Mouse (Mus musculus): ENCODE results near the gene B4galnt4.
"Not testable (repeated sequence)": the region's sequence is repeated elsewhere in the genome, so short reads cannot be mapped to it uniquely, and the experiment has no call there.

Gene B4galnt4

GRCm38 (mm10) chr7:141060426-141061242 lies at the start of gene B4galnt4:
Gene B4galnt4, plus strand, starts transcription at chr7:141061104.
- no peak for DNase-seq (ENCODE audit: low read depth)

GRCm38 (mm10) chr7:141011238-141011770 lies 49.6 kb upstream of the B4galnt4 start:
- no peak for DNase-seq (ENCODE audit: low read depth)

GRCm38 (mm10) chr7:141016707-141017697 lies 43.9 kb upstream of the B4galnt4 start:
- DNase-seq (ENCODE audit: low read depth) = no peak

DNA sequence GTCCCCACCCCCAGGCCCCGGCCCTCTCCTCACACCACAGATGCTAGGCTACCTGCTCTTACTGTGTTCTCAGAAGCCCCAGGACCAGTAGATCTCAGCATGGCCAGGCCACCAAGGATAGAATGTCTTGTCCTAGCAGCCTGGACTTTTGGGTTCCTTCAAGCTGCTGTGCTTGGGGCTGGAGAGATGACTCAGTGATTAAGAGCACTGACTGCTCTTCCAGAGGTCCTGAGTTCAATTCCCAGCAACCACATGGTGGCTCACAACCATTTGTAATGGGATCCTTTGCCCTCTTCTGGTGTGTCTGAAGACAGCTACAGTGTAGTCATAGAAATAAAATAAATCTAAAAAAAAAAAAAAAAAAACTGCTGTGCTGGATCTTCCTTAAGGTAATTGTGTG lies 43.1 kb upstream of the B4galnt4 start, which contains the start of gene Ifitm6:
Ifitm6 (minus strand) TSS at position 101 of the 400 bp plus-strand sequence.
- not testable (repeated sequence) for DNase-seq (ENCODE audit: low read depth)

DNA sequence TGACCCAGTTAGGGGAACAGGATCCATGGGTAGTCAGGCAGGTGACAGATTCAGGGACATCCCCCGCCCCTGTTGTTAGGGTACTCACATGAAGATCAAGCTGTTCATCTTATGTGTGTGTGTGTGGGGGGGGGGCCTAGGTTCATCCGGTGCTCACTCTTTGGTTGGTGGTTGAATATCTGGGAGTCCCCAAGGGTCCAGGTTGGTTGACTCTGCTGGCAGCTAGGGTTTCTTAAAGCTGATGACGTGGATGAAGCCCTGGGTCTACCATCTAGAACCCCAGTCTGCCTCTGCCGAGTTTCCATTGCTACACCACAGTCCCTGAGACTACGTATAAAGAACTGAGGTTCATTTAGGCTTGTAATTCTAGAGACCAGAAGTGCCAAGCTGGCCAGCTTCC lies 41.9 kb upstream of the B4galnt4 start:
- no peak for DNase-seq (ENCODE audit: low read depth)

DNA sequence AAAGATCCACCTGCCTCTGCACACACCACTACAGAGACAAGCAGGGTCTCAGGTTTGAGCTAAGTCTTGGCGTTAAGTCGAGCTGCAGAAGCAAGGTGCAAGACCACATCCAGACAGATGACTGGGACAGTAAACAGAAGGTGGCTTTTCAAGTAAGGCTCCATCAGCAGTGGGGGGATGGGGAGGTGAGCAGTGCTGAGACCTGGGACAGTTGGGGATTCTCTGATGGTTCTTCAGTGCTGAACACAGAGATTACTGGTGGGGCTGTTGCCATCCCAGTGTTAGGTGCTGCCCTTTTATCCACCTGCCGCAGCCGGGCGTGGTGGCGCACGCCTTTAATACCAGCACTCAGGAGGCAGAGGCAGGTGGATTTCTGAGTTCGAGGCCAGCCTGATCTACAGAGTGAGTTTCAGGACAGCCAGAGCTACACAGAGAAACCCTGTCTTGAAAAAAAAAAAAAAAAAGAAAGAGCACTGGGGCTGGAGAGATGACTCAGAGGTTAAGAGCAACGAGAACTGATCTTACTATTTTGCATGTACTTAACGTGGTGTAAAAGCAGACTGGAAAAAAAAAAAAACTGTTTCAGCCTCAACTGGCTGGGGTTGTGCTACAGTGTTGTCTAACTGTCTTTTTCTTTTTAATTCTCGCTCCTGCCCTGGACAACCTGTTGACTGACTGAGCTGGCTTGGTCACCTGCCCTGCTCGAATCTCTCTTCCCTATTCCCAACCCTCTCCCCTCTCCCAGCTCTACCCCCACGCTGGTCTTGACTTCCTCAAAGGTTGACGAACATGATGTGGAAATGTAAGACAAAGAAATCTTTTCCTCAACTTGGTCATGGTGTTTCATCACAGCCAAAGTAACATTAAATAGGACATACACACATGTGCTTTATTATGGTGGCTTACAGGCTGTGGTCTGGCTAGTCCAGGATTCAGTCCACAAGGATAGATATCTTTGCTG lies 39.1 kb upstream of the B4galnt4 start:
- no peak for DNase-seq (ENCODE audit: low read depth)

GRCm38 (mm10) chr7:141024865-141025838 lies 35.8 kb upstream of the B4galnt4 start:
- no peak for DNase-seq (ENCODE audit: low read depth)

DNA sequence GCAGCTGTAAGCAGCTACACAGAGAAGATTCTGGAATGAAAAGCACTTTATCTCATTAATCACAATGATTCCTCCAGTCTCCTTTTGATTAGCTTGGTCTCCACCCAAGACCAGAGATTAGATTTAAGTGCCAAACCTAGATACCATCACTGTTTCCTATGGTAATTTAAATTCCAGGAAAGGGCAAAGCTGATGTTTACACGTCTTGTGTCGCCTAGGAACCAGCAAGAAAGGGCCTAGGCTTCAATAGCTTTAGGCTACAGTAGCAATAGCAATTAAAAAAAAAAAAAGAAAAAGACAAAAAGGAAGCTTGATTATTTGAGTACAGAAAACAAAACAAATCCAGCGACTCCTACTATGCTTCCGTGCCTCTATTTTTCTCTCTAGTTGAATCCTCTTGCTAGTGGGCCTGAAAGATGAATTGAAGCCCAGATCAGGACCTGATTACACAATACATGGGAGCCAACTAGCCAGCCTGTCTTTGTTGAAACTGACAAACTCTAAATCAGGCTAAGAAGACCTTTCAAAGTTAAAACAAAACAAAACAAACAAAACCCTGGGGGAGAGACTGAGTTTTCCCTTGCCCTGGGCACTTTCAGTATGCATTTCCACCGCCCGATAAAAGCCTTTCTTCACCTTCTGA lies 34.7 kb upstream of the B4galnt4 start:
- no peak for DNase-seq (ENCODE audit: low read depth)

GRCm38 (mm10) chr7:141026740-141027098 lies 34.2 kb upstream of the B4galnt4 start:
- no peak for DNase-seq (ENCODE audit: low read depth)

DNA sequence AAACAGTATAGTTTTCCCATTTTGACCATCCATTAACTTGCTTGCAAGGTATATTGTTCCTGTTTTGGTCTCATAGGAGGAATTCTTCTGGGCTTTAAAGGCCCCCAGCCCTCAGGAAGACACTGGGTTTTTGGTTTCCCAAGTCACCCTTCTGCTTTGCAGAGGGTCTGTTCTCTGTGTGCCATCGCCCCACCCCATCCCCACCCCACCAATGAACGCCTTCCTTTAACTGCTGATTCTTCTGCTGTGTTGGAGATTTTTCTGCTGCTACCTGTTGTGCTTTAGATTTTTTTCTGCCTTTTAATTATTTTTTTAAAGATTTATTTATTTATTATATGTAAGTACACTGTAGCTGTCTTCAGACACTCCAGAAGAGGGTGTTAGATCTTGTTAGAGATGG lies 32.1 kb upstream of the B4galnt4 start, which contains the start of gene Gm17387:
Gm17387 (plus strand) TSS at position 301 of the 400 bp plus-strand sequence.
- no peak for DNase-seq (ENCODE audit: low read depth)

GRCm38 (mm10) chr7:141030390-141030789 lies 30.5 kb upstream of the B4galnt4 start:
- no peak for DNase-seq (ENCODE audit: low read depth)

- no peak for DNase-seq (ENCODE audit: low read depth)
Observed at GRCm38 (mm10) chr7:141032458-141033167, 28.3 kb upstream of the B4galnt4 start.

GRCm38 (mm10) chr7:141036624-141037023 lies 24.3 kb upstream of the B4galnt4 start:
- DNase-seq (ENCODE audit: low read depth) = not testable (repeated sequence)

GRCm38 (mm10) chr7:141038090-141039032 lies 22.5 kb upstream of the B4galnt4 start:
- no peak for DNase-seq (ENCODE audit: low read depth)

- no peak for DNase-seq (ENCODE audit: low read depth)
Observed at GRCm38 (mm10) chr7:141039386-141040107, 21.4 kb upstream of the B4galnt4 start.

- DNase-seq (ENCODE audit: low read depth) = no peak
Observed at GRCm38 (mm10) chr7:141040867-141041606, 19.9 kb upstream of the B4galnt4 start.

All from fibroblast of lung, adult 2 months (primary cell).